In genomic region chrX:163908337-163909250, GRCm38 (mm10) we compare ENCODE assay signal across 7 mouse cellular contexts. TPM values are rescaled to one million over a fixed set of nuclear protein-coding genes. Genes with fewer than 3 reads are reported as not detected.
A peak's percentile ranks its signal among the peaks of the same experiment; 100 is the strongest.
DNase-seq lines count a peak whose midpoint lies in the region; ATAC-seq lines count a peak whose summit lies in the region.

Gene Ap1s2 (plus strand): TSS chrX:163909017.

- peak; percentile 93 for DNase-seq in adrenal gland, adult 8-10 months
- peak; percentile 87 for DNase-seq in embryo, embryonic 9.5 days (ENCODE audit: extremely low spot score)
- DNase-seq in gastrocnemius, postnatal 4 days (ENCODE audit: low spot score in 2 of 2), result peak; percentile 84 to 91
- peak; percentile 91 to 93 for DNase-seq in left cerebral cortex, postnatal 36 days (ENCODE audit: low spot score in 2 of 2)
- peak; percentile 98 for DNase-seq in midbrain, embryonic 11.5 days (ENCODE audit: low spot score, missing footprints)
- peak; percentile 95 for DNase-seq in skeletal muscle tissue, adult 2 months (ENCODE audit: low read depth, low spot score)

- peak; percentile 100 for ATAC-seq in intestine, embryonic 16.5 days
- ATAC-seq in midbrain, embryonic 11.5 days (ENCODE audit: low FRiP score), result peak; percentile 98

- peak within 1 kb of the TSS; percentile 55 for H3K4me2 ChIP-seq in intestine, embryonic 16.5 days (ENCODE audit: low read depth, low read length)
- H3K4me2 ChIP-seq in midbrain, embryonic 11.5 days, result peak within 1 kb of the TSS; percentile 47

- no peaks in the 10 kb centered on the region for H3K36me3 ChIP-seq in intestine, embryonic 16.5 days (ENCODE audit: control insufficient read depth, insufficient read depth, low read length)
- H3K36me3 ChIP-seq in midbrain, embryonic 11.5 days (ENCODE audit: control insufficient read depth, insufficient read depth, low read length), result no peaks in the 10 kb centered on the region

- peaks cover 4% of the 10 kb centered on the region; the same call in 1 of the 2 replicates for H3K27me3 ChIP-seq in intestine, embryonic 16.5 days (replicated peaks; ENCODE audit: control insufficient read depth, insufficient read depth, low read length)
- H3K27me3 ChIP-seq in midbrain, embryonic 11.5 days (ENCODE audit: control insufficient read depth, insufficient read depth, low read length), result no peaks in the 10 kb centered on the region; the same call in 1 of the 2 replicates

- peak within 1 kb of the TSS; percentile 71 for H3K9ac ChIP-seq in intestine, embryonic 16.5 days (ENCODE audit: low read depth, low read length)
- peak within 1 kb of the TSS; percentile 71 for H3K9ac ChIP-seq in midbrain, embryonic 11.5 days (ENCODE audit: low read length)

- peak within 1 kb of the TSS; percentile 65 for H3K4me3 ChIP-seq in intestine, embryonic 16.5 days (ENCODE audit: low read length)
- peak within 1 kb of the TSS; percentile 60 for H3K4me3 ChIP-seq in midbrain, embryonic 11.5 days (ENCODE audit: low read depth, low read length)

- WGBS in intestine, embryonic 16.5 days, result 10% methylated on average over 67 of the region's 80 CpGs
- WGBS in midbrain, embryonic 11.5 days, result 17% methylated on average over 67 of the region's 80 CpGs

- intact Hi-C loops in left cerebral cortex, postnatal 36 days (cut with DNase I), result no loop called here

- H3K27ac ChIP-seq in intestine, embryonic 16.5 days (ENCODE audit: low read length), result peak within 1 kb of the TSS; percentile 68
- peak within 1 kb of the TSS; percentile 86 for H3K27ac ChIP-seq in midbrain, embryonic 11.5 days (ENCODE audit: low read depth, low read length)

- peaks cover 3% of the 10 kb centered on the region; the same call in 1 of the 2 replicates for H3K9me3 ChIP-seq in intestine, embryonic 16.5 days (ENCODE audit: control insufficient read depth, low read length)
- H3K9me3 ChIP-seq in midbrain, embryonic 11.5 days (ENCODE audit: control insufficient read depth, low read length), result no peaks in the 10 kb centered on the region

- no peaks in the 10 kb centered on the region for H3K4me1 ChIP-seq in intestine, embryonic 16.5 days (ENCODE audit: control insufficient read depth, insufficient read depth, low read length)
- no peaks in the 10 kb centered on the region for H3K4me1 ChIP-seq in midbrain, embryonic 11.5 days (ENCODE audit: control insufficient read depth, insufficient read depth, low read length)

RNA-seq across cellular contexts. Expression of gene Ap1s2, which starts in this region (rescaled TPM):
- total RNA-seq in adrenal gland, adult 8-10 months (2022), result 10 to 100 TPM; 13.3 to 16.3 (median 15.5) TPM
- 10 to 100 TPM; 20.8 to 29.0 TPM for total RNA-seq in gastrocnemius, postnatal 4 days (2021)
- polyA plus RNA-seq in intestine, embryonic 16.5 days (2015; fragmentation: Nextera tagmentation; extraction: Ambion mirVana), result 18.0 and 18.5 TPM in 2 replicates
- total RNA-seq in left cerebral cortex, postnatal 36 days (2021), result 10 to 100 TPM; 26.8 to 38.6 TPM
- 48.4 and 56.5 TPM in 2 replicates for polyA plus RNA-seq in midbrain, embryonic 11.5 days (2014; fragmentation: Nextera tagmentation; extraction: Ambion mirVana)

Comparison
In these comparisons a context has a peak if more than half of its experiments do, and no peak if none do; other contexts are left out.
1. Peak in every context shown above with its lines: DNase-seq, ATAC-seq, H3K4me3 ChIP-seq and H3K27ac ChIP-seq.